Mouse (Mus musculus): ENCODE results near the gene Car3. TPM values are rescaled to one million over a fixed set of nuclear protein-coding genes. Genes with fewer than 3 reads are reported as not detected.
"Not testable (repeated sequence)": the region's sequence is repeated elsewhere in the genome, so short reads cannot be mapped to it uniquely, and the experiment has no call there.

Car3 gene
- total RNA-seq (2021), result 1 to 10 TPM in 1 of 2 experiments, under 1 TPM in 1; 0.89 to 1.3 TPM
- long read RNA-seq, experiment 1, transcript Car3-201 (7 exons, 1,679 nt), result major isoform, 5 of 5 reads
- long read RNA-seq, experiment 1, partial matches to known transcripts, result 0 of 5 reads
- long read RNA-seq, experiment 1, other reads (novel, unspliced or antisense), result 0 of 5 reads
- long read RNA-seq, experiment 2, partial matches to known transcripts, result 0 of 4 reads
- long read RNA-seq, experiment 2, other reads (novel, unspliced or antisense), result 0 of 4 reads

DNA sequence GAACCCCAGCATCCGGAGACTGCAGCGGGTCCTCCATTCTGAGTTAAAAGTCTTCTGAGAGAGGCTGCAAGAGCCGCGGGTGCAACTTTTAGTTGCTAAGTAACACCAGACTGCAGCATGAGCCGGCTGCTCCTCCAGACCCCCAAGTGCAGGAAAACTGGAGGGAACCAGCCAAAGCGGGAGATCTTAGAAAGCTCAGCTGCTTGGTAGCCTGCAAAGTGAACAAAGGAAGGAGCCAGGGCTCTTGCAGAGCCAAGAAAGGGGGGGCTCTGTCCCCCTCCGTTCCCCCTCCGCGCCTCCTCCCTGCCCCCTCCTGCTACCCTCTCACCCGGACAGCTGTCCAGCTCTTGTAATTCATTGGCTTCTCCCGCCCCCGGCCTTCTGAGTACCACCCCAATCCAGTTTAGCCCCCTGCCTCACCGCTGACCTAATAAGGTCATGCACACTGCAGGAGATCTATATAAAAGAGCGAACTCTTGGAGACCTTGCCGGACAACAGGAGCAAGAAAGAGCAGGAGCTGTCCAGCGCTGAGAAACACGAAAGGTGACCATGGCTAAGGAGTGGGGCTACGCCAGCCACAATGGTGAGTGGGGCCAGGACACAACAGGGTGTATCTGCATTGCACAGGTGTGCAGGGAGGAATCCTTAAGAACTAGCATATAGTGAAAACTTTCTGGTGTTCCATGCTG lies at the start of gene Car3:
Car3 (plus strand) TSS at position 491 of the 690 bp plus-strand sequence.
- no peak for DNase-seq (ENCODE audit: low spot score in 2 of 2)

DNA sequence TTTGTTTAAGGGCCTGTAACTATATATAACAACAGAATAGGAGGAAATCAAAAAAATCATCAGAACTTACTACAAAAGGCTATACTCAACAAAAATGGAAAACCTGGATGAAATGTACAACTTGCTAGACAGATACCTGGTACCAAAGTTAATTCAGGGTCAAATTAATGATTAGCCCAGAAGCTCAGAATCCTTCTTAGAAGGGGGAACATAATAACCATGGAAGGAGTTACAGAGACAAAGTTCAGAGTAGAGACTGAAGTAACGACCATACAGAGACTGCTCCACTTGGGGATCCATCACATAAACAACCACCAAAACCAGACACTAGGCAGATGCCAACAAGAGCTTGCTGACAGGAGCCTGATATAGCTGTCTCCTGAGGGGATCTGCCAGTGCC lies 47.9 kb upstream of the Car3 start:
- not testable (repeated sequence) for DNase-seq (ENCODE audit: low spot score in 2 of 2)

DNA sequence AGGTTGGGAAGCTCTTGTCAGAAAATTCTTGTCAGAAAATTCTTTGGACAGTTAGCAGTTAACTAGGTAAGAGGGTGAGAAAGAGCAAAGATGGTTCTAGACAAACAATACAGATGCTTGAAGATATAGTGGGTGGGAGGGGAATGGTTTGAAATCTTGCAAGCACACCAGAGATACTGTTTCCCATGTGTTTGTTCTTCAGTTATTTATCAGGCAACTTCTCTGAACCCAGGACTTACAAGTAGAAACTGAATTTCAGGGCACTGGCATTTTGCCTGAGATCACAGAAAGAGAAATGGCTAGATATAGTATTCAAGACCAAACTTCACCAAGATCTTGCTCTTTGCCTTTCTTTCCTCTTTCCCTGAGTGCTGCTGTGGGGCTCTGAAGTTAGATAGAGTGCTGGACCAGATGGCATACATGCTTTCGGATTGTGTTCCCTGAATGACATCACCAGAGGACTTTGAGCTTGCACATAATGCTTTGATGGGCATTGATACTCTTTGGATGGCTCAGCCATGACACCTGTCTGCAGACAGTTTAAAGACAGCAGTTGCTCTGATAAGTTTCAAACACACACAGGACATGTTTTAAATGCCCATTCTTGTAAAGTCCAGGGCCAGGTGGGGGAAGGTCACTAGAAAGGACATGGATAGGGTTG lies 43.3 kb upstream of the Car3 start:
- no peak for DNase-seq (ENCODE audit: low spot score in 2 of 2)

DNA sequence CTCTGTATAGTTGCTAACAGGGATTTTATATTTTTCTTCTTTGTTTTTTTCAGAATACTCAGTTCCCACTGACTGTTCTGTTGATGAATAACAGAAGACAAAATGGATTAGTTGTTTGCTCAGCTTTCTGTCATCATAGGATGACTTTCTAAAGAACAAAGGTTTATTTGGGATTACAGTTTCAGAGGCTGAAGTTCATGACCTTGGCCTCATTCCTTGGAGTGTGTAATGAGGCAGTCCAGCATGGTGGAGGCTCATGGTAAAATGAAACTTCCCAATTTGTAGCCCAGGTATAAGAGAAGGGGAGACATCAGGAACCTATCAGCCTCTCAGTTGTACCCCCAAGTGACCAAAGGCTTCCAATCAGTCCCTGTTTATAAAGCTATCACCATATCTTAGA lies 34.4 kb upstream of the Car3 start:
- DNase-seq (ENCODE audit: low spot score in 2 of 2), result no peak

DNA sequence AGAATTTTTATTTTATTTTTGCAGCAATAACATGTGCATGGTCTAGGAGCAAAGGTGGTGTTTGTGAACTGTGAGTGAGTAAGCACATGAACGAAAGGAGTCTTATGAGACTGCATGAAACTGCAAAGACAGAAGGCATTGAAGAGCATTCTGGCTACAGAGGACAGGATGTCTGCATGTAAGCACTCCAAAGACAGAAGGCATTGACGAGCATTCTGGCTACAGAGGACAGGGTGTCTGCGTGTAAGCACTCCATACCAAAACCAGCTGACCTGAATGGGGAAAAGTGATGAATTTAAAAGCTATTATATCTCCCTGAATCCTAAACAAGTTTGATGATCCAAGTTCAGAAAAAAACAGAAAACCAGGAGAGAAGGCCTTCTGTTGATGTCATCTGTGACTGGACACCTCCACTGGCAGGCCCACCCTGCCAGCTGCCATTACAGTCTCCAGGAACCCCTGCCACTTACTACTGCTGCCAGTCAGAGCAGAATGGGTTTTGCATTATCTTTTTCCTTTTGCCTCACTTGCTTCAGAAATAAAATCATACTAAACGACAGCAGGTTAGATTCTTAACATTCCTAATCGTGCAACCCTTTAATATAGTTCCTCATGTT lies 32.0 kb upstream of the Car3 start:
- DNase-seq (ENCODE audit: low spot score in 2 of 2), result no peak

DNA sequence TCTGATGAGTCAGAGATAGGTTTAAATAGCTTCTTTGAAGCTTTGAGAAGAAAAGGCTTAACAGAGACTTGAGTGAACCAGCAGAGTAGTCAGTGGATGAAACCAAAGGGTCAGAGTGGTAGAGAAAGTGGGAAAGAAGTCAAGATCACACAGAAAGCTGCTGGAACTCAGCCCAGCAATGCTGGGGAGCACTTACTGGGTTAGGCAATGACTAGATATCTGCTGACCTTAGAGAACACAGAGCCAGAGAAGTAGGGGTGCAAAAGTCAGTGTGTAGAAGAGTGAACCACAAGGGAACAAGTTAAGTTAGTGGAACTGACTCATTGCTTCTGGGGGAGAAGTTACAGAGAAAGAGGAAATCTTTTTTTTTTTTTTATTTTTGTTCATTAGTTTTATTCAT lies 30.5 kb upstream of the Car3 start:
- no peak for DNase-seq (ENCODE audit: low spot score in 2 of 2)

DNA sequence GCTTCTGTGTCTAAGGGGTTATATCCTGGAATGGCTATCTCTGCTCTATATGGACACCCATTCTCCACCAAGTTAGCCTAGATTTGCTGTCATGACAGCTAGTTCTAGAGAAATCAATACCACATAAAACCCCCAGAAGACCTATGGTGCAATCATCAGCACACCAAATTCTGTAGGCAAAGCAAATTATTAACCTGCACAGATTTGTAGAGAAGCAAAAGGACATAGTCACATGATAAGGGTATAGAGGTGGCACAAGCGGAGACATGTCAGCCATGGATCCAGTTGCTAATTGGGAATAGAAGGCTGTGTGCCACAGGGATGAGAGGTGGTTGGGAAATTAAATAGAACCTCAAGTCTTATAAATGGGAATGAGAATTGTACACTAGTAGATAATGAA lies 24.4 kb upstream of the Car3 start:
- DNase-seq (ENCODE audit: low spot score in 2 of 2), result no peak

DNA sequence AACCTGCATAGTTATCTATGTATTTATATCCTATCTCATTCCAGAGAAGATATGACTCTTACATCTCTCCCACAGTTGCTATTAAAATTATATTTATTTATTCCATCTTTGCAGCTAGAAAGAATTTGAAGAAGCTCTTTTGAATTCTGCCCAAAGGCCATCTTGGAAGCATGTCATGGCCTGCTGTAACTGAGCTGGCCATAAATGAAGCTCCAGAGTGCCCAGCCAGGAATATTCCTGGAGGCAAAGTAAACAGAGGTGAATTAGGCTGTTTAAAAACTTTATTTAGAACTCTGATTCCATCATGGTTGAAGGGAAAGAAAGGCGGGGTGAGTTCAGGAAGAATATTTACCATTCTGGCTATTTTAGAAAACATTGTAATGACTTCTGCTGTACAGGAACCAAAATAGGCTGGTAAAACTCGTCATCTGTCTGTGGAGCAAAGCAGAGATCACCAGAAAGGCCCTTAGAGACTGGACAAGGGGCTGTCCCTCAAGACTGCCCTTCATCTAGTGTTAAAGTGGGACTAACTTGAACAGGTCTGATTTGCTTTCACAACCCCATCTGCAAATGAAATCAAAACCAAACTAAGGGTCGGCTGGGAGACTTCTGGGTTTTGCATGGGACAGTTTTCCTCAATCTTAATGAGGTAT lies 23.7 kb upstream of the Car3 start:
- DNase-seq (ENCODE audit: low spot score in 2 of 2), result no peak

DNA sequence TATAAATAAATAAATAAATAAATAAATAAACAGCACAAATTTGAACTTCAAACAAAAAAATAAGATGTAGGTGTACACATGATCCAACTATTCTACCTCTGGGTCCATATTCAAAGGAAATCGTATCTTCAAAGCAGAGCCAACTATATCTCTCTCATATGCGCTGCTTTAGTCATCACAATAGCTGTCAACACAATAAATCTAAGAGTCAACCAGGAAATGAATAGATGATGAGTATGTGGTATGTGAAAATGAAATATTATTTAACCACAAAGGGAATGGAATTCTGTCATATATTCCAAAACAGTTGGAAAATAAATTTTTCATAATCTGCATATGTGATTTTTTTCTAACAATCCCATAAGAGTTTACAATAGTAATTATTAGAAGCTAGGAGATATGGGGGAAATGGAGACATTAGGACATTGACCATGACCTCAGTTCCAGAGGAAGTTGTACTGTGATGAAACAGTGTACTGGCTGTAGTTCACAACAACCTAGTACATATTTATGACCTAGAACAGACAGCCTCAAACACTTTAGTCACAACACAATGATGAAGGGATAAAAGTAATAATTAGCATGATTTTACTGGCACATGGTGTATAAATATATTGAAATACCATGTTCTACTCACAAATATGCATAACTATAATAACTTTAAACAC lies 14.6 kb upstream of the Car3 start:
- no peak for DNase-seq (ENCODE audit: low spot score in 2 of 2)

DNA sequence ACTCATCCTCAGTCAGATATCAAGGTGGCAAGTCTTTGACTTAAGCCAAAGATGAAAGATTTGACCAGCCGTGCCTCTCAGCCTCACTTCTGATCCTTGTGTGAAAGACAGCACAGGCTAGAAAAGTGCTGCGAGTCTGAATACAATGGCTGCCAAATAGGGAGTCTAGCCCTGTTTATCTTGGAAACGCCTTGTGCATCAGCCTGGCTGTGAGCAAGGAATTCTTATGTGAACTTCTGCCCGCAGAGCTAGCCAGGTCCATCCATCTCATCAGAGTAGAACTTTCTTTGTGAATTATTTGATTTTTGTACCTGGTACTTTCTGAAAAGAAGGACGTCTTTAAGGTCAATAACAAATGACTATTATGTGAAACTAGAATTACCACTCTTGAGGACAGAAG lies 9.3 kb upstream of the Car3 start:
- DNase-seq (ENCODE audit: low spot score in 2 of 2), result no peak

DNA sequence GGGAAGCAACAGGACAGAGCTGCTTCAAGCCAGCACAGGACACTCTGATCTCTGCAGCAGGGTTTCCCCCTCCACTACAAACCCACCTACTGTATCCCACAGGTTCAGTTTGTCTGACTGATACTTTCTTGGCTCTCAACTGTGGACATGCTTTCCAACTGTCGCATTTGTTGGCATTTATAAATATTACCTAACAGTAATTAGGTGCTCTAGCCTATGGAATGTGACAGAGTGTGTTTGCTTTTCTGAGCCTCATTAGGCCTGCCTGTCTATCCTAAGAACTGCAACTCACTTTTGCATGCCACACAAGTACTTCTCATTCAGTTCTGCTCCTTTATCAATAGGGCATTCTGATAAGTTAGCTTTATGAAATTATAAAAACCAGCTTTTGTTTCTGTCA lies 8.9 kb upstream of the Car3 start:
- DNase-seq (ENCODE audit: low spot score in 2 of 2), result no peak

DNA sequence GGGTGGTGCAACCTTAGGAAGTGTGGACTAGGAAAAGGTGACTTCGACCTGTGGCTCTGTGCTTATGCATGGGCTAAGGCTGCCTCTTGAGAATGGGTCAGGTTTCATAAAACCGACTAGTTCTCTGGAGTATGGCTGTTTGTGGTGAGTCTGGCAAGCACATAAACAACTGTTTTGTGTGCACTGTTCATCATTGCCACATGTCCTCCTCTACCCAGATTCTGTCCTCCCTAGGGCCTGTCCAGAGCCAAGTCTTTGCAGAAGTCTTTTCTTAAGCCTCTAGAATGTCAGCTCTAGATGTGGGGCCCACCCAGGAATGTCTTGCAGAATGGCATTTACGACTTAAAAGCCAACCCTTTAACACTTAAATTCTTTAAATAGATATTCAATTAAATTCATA lies 5.4 kb upstream of the Car3 start:
- DNase-seq (ENCODE audit: low spot score in 2 of 2), result no peak

DNA sequence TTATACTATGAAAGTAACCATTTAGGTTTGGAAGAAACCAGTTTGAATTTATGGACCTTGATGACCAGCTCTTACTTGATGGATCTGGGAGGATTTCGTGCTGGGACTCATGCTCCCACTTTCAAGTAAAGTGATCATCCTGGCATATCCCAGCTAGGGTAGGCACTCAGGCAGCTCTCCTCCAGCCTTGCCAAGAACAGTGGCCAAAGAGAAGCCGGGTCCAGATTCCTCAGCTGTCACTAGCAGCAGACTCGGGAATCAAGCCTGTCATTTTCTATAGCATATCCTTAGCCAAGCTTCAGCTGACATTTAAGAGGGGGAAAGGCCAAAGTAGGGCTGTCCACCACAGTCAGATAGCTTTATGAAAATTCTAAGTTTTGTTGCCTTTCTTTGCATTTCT lies 3.0 kb upstream of the Car3 start:
- DNase-seq (ENCODE audit: low spot score in 2 of 2), result no peak

DNA sequence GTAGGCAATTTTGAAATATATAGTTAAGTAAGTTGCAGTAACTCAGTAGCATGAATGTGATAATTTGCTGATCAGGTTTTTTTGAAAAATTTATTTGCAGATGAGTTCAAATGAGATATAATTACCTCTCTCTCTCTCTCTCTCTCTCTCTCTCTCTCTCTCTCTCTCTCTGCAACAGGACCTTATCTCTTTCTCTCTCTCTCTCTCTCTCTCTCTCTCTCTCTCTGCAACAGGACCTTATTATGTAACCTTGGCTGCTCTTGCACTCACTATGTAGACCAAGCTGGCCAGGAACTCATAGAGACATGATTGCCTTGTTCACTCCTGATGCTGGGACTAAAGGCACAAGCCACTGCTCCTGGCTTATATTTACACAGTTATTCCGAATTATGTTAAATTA lies 2.1 kb upstream of the Car3 start:
- DNase-seq (ENCODE audit: low spot score in 2 of 2), result no peak

DNA sequence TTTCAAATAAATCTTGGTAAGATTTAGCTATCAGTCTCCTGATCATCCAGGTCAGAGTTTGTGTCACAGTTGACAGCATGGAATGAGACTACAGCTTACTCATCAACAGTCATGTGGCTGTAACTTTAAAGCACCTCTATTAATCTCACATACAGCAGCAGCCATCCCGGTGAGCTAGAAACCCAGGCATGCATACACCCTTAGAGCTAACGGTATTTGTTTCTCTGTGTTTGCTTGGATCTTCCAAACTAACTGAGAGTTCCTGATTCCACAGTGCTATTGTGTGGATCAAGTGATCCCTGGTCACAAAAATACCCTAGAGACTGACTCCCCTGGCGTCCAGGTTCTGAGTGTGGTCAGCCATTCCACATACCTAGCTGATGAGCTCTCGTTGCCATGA lies 1.5 kb upstream of the Car3 start:
- DNase-seq (ENCODE audit: low spot score in 2 of 2), result no peak

DNA sequence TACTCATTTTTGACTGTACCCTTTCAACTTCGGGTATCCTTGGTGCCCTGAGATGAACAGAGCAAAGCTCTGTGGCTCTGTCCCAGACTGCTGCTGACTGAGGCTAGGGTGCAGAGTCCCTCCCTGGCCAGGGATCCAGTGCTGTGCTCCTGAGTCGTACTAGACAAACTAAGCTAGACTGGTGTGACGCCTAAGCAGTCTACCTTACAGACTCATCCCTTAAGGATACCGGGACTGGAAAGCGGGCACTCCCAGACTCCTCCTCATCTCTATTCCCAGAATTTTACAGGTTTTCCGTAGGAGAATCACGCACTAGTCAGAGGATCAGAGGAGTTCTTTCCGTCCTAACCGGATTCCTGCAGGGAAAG lies 674 bp upstream of the Car3 start:
- DNase-seq (ENCODE audit: low spot score in 2 of 2), result peak in 1 of 2 experiments; percentile 8

DNA sequence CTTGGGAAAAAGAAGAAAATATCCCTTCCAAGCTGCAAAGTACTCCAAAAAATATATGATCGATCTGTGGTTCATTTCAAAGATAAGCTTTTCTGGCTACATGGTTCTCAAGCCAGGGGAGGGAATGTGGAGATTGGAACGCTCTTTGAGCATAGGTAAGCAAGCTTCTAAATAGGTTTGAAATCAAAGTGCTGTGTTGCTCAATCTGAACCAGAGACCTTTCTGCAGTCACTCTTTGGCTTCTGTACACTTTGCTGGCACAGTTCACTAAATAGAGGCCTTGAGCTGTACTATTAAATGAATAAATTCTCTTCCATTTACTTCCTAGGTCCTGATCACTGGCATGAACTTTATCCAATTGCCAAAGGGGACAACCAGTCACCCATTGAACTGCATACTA lies 610 bp downstream of the Car3 start:
- DNase-seq (ENCODE audit: low spot score in 2 of 2), result no peak

DNA sequence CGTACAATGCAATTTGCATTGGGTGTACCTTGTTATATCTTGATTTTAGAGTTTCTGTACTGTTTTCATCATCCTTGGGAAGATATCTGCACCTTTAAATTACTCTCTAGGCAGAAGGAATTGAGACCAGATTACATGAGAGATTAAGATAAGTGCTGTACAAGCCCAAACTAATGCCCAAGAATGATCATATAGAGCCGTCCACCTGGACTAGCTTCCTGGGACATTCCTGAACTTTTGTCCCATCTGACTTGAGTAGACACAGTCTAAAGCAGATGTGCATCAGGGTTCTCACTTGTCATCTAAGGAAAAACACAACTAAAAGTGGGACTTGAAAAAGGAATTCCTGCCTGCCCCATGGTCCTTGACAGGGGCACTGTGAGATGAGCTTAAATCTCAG lies 2.6 kb downstream of the Car3 start:
- DNase-seq (ENCODE audit: low spot score in 2 of 2), result no peak

DNA sequence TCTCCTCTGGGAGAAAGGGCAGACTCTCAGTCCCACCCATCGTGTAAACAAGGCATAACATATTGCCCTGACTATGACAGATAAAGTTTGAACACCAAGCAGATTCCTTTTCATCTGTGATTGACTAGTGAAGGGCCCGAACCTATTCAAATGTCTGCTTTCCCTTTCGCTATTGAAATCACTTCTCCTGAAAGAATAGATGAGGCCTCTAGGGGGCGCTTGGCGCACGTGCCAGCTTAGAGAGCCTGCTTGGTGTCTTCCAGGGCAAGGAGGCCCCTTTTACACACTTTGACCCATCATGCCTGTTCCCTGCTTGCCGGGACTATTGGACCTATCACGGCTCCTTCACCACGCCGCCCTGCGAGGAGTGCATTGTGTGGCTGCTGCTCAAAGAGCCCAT lies 6.5 kb downstream of the Car3 start:
- peak; percentile 60 to 65 for DNase-seq (ENCODE audit: low spot score in 2 of 2)

DNA sequence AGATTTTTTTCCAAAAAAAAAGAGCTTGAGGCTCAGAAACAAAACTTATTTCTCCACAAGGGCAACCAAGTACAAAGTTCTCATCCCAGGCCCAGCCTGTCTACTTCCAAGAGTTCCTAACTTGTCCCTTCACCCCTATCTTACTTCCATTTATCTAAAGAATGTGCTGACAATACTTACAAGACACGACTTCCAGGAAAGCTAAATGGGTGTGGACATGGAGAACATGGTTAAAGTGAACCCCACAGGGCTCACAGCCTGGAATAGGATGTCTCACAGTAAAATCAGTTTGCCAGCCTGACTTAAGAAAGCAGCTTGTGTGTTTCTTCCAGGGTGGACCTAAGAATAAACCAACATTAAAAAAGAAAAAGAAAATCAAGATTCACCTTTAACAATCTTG lies 7.2 kb downstream of the Car3 start:
- DNase-seq (ENCODE audit: low spot score in 2 of 2), result no peak

DNA sequence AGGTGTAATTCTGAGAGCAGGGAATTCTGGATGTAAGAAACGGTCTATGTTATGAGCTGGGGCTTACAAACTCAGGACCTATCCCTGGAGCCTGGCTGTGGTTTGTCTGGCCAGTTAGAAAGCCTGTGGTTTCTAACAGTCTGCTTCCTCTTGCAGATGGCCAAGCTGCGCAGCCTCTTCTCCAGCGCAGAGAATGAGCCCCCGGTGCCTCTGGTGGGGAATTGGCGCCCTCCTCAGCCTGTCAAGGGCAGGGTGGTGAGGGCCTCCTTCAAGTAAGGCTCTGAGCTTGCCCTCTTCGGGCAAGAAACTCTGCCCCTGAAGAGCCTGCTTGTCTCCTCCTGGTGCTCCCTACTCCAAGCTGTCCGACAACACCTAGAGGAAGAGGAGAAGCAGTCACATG lies 8.1 kb downstream of the Car3 start:
- no peak for DNase-seq (ENCODE audit: low spot score in 2 of 2)

All from left cerebral cortex, adult 18-20 months (tissue).